Mouse (Mus musculus) natural killer cell, adult 2 months (primary cell): Measurements from ENCODE around the gene Nrip2.

ENCODE experiments used
- DNase-seq, 2 experiments: peaks; one replicate each; pipeline ENCODE4 v3.0.0; 2022; ENCODE audit warnings: low spot score in 2 of 2

The Nrip2 gene

DNA sequence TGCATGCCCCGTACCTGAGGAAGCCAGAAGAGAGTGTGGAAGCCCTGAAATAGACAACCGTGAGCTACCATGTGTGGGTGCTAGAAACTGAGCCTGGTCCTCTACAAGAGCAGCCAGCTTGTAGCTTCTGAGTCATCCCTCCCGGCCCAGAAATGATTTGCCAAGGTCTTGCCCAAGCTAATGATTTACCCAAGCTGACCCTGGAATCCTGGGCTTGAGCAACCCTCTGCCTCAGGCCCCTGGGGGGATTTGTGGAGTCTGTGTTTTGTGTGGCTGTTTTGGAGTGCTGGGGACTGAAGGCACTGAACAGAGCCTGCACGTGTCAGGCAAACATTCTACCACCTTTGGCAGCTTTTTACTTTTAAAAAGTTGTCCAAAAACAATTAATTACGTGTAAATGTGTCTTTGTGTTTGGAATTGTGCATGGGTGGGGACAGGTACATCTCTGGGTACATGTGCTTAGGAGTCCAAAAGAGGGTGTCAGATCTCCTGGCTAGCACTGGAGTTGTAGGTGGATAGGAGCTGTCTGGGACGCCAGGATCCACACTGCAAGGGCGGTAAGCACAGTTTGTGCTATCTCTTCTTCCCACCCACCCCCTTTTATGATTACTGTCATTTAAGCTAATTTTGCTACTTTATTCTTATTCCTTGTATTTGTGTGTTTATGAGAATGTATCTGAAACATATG lies 1.4 kb upstream of the Nrip2 start:
- DNase-seq = no peak

- DNase-seq = no peak
Observed at GRCm38 (mm10) chr6:128399421-128400185, 507 bp downstream of the Nrip2 start.

DNA sequence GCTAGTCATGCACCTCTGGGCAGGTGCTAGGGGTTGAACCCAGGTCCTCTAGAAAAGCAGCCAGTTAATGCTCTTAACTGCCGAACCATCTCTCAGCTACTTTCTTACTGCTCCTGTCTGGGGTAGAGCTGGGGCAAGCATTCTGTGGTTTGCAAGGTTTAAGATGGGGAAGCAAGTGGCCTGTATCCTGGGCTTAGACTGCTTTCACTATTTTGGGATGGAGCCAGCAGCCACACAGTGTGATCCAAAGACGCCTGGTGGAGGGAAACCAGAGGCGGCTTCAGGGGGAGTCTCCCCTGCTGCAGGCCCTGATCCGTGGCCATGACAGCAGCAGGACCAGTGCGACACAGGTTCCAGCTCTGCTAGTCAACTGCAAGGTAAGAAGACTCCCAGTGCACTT lies 5.6 kb downstream of the Nrip2 start:
- no peak for DNase-seq

- no peak for DNase-seq
Observed at GRCm38 (mm10) chr6:128408544-128409125, 9.5 kb downstream of the Nrip2 start.

GRCm38 (mm10) chr6:128410305-128410704 lies 11.2 kb downstream of the Nrip2 start:
- no peak for DNase-seq

GRCm38 (mm10) chr6:128411115-128411514 lies 12.0 kb downstream of the Nrip2 start:
- DNase-seq = peak; percentile 58 to 77

DNA sequence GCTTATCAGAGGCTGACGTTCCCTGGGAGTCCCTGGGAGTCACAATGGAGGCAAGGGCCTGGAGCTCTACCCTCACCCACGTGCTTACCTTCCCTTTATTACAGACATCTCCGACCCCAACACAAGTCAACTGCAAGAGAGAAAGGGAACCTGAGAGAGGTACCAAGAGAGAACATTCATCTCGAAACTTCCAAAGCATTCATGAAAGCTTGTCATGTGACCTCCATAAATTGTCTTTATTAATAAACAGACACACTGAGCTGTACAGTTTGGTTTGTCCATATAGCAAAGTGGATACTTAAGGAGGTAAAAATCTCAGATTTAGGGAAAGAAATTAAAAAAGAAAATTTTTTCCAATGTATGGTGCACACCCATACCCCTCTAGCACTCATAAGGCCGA lies 17.1 kb downstream of the Nrip2 start:
- DNase-seq = no peak

DNA sequence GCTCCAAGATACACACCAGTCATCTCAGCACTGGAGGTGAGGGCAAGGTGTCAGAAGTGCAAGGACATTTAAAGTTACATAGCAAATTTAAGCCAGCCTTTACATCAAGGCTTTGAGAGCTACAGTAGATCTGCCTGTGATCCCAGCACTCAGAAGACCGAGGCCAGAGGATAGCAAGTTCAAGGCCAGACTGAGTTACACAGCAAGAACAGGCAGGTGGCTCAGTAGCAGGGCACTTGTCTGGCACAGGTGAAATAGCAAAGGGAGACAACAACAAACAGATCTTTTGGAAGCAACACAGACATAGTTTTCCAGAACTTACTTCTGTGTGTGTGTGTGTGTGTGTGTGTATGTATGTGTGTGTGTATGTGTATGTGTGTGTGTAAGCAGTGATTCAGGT lies 19.0 kb downstream of the Nrip2 start:
- no peak for DNase-seq

DNA sequence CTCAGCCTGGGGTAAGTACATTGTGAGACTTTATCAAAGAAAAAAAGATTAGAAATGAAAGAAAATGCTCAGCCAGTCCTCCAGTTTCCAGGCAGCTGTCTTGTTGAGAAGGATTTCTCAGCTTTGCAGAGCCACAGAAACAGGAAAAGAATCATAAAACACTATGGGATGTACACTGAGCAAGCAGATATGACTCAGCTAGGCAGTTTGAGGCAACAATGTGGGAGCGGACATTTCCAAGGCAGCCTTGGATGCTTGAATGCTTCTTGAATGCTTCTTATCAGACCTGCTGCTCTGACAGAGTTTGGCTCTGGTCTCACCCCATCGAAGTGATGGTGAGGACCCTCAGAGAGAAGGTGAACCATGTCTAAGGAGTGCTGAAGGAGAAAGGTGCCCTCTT lies 21.9 kb downstream of the Nrip2 start:
- DNase-seq = no peak

DNA sequence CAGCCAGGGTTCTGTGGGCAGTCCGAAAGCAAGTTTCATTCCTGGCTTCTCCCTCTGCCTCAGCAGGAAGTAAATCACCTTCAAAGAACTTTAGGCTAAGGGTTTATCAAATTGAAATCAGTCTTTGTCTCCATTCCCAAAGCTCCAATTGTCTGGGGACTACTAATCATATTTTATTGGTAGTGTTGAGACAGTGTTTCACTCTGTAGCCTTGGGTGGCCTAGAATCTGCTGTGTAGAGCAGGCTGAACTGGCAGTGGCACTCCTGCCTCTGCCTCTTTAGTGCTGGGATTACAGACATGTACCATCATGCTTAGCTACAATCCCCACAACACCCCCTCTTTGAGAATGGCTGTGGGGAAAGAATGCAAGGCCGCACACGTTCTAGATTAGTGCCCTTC lies 22.4 kb downstream of the Nrip2 start:
- no peak for DNase-seq

DNA sequence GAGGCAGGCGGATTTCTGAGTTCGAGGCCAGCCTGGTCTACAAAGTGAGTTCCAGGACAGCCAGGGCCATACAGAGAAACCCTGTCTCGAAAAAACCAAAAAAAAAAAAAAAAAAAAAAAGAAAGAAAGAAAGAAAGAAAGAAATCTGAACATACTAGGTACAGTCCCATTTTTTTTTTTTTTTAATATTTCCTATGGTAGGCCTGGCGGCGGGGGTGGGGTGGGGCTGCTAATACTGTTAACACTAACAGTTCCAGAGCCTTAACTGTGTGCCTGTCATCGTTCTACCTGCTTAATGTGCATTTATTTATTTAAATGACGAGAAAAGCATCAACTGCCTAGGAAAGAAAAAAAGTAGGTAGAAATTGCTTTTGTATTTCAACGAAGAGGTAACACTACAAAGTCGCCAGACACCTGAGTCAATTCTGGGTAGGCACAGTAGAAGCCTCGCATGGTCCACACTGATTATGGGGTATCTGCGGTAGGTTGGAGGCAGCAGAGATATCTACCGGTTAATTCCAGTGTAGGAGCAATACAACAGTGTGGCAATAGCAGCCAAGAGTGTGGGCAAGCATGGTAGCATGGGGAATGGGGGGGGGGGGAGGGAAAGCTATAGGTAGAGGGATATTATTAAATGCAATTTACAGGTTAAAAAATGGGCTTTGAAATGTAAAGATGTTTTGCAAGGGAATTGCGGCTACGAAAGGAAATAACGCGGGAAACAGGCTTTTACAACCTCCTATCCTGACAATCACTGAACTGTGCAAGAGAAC lies 24.6 kb downstream of the Nrip2 start:
- DNase-seq = no peak

- DNase-seq = peak; percentile 96
Observed at GRCm38 (mm10) chr6:128424269-128425019, 25.3 kb downstream of the Nrip2 start, which contains the start of gene Itfg2. Gene Itfg2, minus strand, starts transcription at chr6:128424931.

- DNase-seq = no peak
Observed at GRCm38 (mm10) chr6:128425046-128425445, 25.9 kb downstream of the Nrip2 start.

GRCm38 (mm10) chr6:128427571-128427970 lies 28.5 kb downstream of the Nrip2 start:
- no peak for DNase-seq

- DNase-seq = no peak
Observed at GRCm38 (mm10) chr6:128429300-128429699, 30.2 kb downstream of the Nrip2 start.

DNA sequence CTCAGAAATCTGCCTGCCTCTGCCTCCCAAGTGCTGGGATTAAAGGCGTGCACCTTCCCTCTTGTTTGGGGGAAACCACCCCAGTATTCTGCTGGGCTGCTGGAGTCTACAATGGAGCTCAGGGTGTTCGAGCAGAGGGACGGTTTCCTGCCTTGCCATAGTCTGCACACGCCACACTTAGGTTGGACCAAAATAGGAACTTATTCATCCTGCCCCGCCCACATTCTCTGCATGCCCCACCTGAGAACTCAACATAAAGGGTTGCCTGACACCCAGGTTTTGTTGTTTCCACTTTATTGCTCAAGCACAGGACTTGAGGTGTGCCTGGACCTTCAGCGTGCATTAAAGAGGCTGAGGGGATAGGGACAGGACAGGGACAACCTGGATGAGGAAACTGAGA lies 30.7 kb downstream of the Nrip2 start:
- DNase-seq = no peak

GRCm38 (mm10) chr6:128432356-128432915 lies 33.3 kb downstream of the Nrip2 start:
- DNase-seq = no peak

DNA sequence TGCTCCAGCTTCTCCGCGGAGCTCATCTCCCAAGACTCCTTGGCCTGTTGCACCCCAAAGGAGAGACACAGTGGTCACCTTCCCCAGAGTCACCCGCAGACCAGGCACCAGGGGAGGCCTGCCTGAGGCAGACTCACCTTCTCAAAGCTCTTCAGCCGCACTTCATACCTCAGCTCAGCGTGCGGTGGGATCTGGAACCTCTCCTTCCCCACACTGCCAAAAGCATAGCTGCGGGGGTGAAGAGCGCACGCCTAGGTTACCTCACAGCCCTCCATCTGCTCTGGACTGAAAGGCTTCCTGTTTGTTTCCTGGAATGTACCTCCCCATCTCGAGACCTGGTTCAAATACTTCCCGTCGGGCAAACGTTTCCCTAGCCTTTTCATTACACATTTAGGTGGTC lies 34.5 kb downstream of the Nrip2 start:
- DNase-seq = no peak

DNA sequence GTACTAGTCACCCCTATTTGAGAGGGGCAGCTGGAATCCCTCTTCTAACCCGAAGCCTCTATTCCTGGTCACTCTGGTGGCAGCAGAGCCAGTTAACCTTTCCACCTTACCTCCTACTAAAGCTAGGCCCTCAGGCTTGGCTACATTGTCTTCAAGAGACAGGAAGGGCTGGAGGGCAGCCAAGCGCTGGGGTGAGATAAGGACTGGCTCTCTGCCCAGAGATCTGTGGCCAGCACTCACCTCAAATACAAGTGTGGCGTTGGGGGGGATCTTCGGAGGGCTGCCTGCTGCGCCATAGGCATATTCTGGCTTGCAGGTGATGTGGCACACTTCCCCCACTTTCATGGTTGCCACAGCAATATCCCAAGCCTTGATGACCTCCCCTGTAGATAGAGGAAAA lies 36.4 kb downstream of the Nrip2 start:
- no peak for DNase-seq

GRCm38 (mm10) chr6:128436356-128437005 lies 37.4 kb downstream of the Nrip2 start:
- no peak for DNase-seq

DNA sequence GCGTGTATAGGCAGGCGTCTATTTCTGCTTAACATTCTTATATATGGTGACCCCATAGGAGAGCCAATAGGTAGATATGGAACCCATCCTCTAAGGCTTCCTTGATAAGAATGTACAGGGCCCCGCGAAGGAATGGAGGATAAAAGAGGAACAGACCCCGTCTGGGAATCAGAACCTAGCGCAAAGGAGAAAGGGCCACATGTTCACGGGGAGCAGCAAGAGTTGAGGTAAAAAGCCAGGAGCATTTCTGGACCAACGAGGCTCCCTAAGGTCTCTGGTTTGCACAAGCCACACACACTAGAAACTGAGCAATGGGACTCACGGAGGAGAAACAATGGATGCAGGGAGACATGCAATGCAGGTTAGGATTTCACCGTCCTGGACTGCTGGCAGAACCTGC lies 38.2 kb downstream of the Nrip2 start:
- no peak for DNase-seq
